Mouse (Mus musculus) B cell, adult 2 months (primary cell): ENCODE results near the gene Nt5dc3.

Experiments
- DNase-seq, 2 experiments: peaks; one replicate each; pipeline ENCODE4 v3.0.0; 2022

Nt5dc3 gene

DNA sequence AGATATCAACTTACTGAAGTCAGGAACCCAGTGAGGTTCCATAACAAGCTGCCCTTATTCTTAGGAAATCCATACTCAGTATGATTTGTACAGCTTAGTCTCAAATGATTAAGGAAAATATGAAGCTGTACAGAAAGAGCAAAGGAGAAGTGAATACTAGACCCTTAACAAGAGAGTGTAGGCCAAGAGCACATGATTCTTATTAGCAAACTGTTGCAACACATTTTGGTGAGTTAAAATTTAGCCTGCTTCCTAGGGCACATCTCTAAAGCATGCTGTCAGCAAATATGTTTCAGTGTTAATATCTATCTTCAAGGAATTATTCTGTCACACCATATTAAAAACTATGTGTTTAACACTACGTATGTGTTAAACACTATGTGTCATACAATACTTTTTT is 107.6 kb downstream of the Nt5dc3 start:
- DNase-seq: no peak
